Mouse (Mus musculus) embryo, embryonic 11 days (tissue): ENCODE data around the gene Atp2a3.
A peak's percentile ranks its signal among the peaks of the same experiment; 100 is the strongest.

Source experiments
- DNase-seq: peaks from one replicate; pipeline ENCODE4 v3.0.0-alpha.2; 2015

The Atp2a3 gene

GRCm38 (mm10) chr11:73039102-73039799, 78.3 kb downstream of the Atp2a3 start:
- DNase-seq, result peak; percentile 86
